Mouse (Mus musculus) CH12.LX (cell line): ENCODE results near the gene Inpp5b. TPM values are rescaled to one million over a fixed set of nuclear protein-coding genes. Genes with fewer than 3 reads are reported as not detected.

ENCODE experiments used
- DNase-seq: peaks from one replicate; pipeline ENCODE4 v3.0.0-alpha.2; 2013; ENCODE audit errors: extremely low read depth
- H3K27ac ChIP-seq: 2 replicates; pipeline ENCODE4 v1.5.1; 2012; ENCODE audit warnings: low read depth, mild to moderate bottlenecking, control low read depth, moderate library complexity; ENCODE audit not compliant: insufficient read depth
- H3K27me3 ChIP-seq: replicated peaks from 2 replicates; pipeline ENCODE3; 2012; ENCODE audit warnings: inconsistent platforms
- H3K36me3 ChIP-seq, 2 experiments: replicated peaks in 1 of 2; 2 replicates each; pipeline versions ENCODE3 to v1.6.1; 2012; ENCODE audit warnings: inconsistent platforms in 1 of 2, low read length in 1 of 2, mild to moderate bottlenecking in 1 of 2, mixed read lengths in 1 of 2, moderate library complexity in 1 of 2; ENCODE audit not compliant: control insufficient read depth in 1 of 2, insufficient read depth in 1 of 2
- H3K4me1 ChIP-seq, 2 experiments: 2 replicates each; pipeline ENCODE4 v1.6.1; 2012; ENCODE audit warnings: inconsistent platforms in 1 of 2, moderate library complexity in 1 of 2; ENCODE audit not compliant: insufficient read depth in 2 of 2, control insufficient read depth in 1 of 2
- H3K4me2 ChIP-seq: 2 replicates; pipeline ENCODE4 v1.6.1; 2012; ENCODE audit warnings: low read depth, mild to moderate bottlenecking, control low read depth; ENCODE audit not compliant: poor library complexity, insufficient read depth, severe bottlenecking
- H3K4me3 ChIP-seq, 3 experiments: fragments of 150-350 bp in 1 of 3; sonication (generic) in 1 of 3; replicated peaks in 1 of 3; 2 replicates each; pipeline versions ENCODE3 to v1.5.1; 2011 to 2012; ENCODE audit warnings: low read depth in 2 of 3, low read length in 2 of 3, mild to moderate bottlenecking in 2 of 3, moderate library complexity in 2 of 3, control low read depth in 1 of 3, improper control_type of control experiment in 1 of 3, inconsistent platforms in 1 of 3, mixed read lengths in 1 of 3; ENCODE audit not compliant: poor library complexity in 1 of 3
- H3K79me2 ChIP-seq: replicated peaks from 2 replicates; pipeline ENCODE4 v1.6.1; 2012; ENCODE audit warnings: mild to moderate bottlenecking, moderate library complexity; ENCODE audit not compliant: control insufficient read depth, poor library complexity, insufficient read depth, severe bottlenecking; ENCODE audit errors: extremely low read depth
- H3K9ac ChIP-seq: 2 replicates; pipeline ENCODE4 v1.6.1; 2012; ENCODE audit warnings: low read depth, mild to moderate bottlenecking, control low read depth, moderate library complexity; ENCODE audit not compliant: insufficient read depth
- H3K9me3 ChIP-seq: replicated peaks from 2 replicates; pipeline ENCODE3; 2012; ENCODE audit warnings: low read length, inconsistent platforms, mixed read lengths
- BHLHE40 ChIP-seq: IDR thresholded peaks from 2 replicates; pipeline ENCODE4 v1.6.1; 2011; ENCODE audit warnings: mild to moderate bottlenecking, low read depth, low read length, improper control_type of control experiment
- CHD1 ChIP-seq: IDR thresholded peaks from 2 replicates; pipeline ENCODE4 v1.6.1; 2012; ENCODE audit warnings: low read depth, low read length, improper control_type of control experiment, inconsistent platforms
- CHD2 ChIP-seq: IDR thresholded peaks from 2 replicates; pipeline ENCODE4 v1.6.1; 2011; ENCODE audit warnings: low read length, improper control_type of control experiment
- E2F4 ChIP-seq: IDR thresholded peaks from 2 replicates; pipeline ENCODE4 v1.6.1; 2011; ENCODE audit warnings: low read depth, low read length, improper control_type of control experiment; ENCODE audit not compliant: insufficient replicate concordance
- EP300 ChIP-seq: IDR thresholded peaks from 2 replicates; pipeline ENCODE4 v1.6.1; 2011; ENCODE audit warnings: low read length, improper control_type of control experiment
- GABPA ChIP-seq: IDR thresholded peaks from 2 replicates; pipeline ENCODE4 v1.6.1; 2012; ENCODE audit warnings: low read depth, low read length, improper control_type of control experiment, inconsistent platforms; ENCODE audit not compliant: insufficient replicate concordance
- HCFC1 ChIP-seq: IDR thresholded peaks from 2 replicates; pipeline ENCODE4 v1.6.1; 2012; ENCODE audit warnings: low read depth, mild to moderate bottlenecking, inconsistent platforms, low read length, improper control_type of control experiment
- MAX ChIP-seq: IDR thresholded peaks from 2 replicates; pipeline ENCODE4 v1.6.1; 2011; ENCODE audit warnings: low read length, improper control_type of control experiment
- MEF2A ChIP-seq: IDR thresholded peaks from 2 replicates; pipeline ENCODE4 v1.6.1; 2014; ENCODE audit warnings: low read depth, mild to moderate bottlenecking, inconsistent platforms, low read length, improper control_type of control experiment, borderline replicate concordance
- MYC ChIP-seq: IDR thresholded peaks from 2 replicates; pipeline ENCODE4 v1.6.1; 2011; ENCODE audit warnings: low read depth, mild to moderate bottlenecking, improper control_type of control experiment, low read length
- NELFE ChIP-seq: IDR thresholded peaks from 2 replicates; pipeline ENCODE4 v1.6.1; 2011; ENCODE audit warnings: low read depth, low read length, improper control_type of control experiment
- POLR2AphosphoS2 ChIP-seq: IDR thresholded peaks from 2 replicates; pipeline ENCODE4 v1.6.1; 2011; ENCODE audit warnings: low read depth, low read length, improper control_type of control experiment
- RAD21 ChIP-seq: IDR thresholded peaks from 2 replicates; pipeline ENCODE4 v1.6.1; 2011; ENCODE audit warnings: low read depth, mild to moderate bottlenecking, low read length, improper control_type of control experiment, moderate library complexity
- RCOR1 ChIP-seq: conservative IDR thresholded peaks from 2 replicates; pipeline ENCODE4 v1.6.1; 2012; ENCODE audit warnings: low read depth, mild to moderate bottlenecking, inconsistent platforms, low read length, improper control_type of control experiment
- SIN3A ChIP-seq: IDR thresholded peaks from 2 replicates; pipeline ENCODE4 v1.6.1; 2012; ENCODE audit warnings: low read length, improper control_type of control experiment, inconsistent platforms
- SMC3 ChIP-seq: IDR thresholded peaks from 2 replicates; pipeline ENCODE4 v1.6.1; 2011; ENCODE audit warnings: low read depth, low read length, improper control_type of control experiment
- UBTF ChIP-seq: IDR thresholded peaks from 2 replicates; pipeline ENCODE4 v1.6.1; 2012; ENCODE audit warnings: low read depth, mild to moderate bottlenecking, inconsistent platforms, low read length, improper control_type of control experiment, moderate library complexity
- USF2 ChIP-seq: conservative IDR thresholded peaks from 2 replicates; pipeline ENCODE4 v1.6.1; 2011; ENCODE audit warnings: low read depth, low read length, improper control_type of control experiment
- ZC3H11A ChIP-seq: IDR thresholded peaks from 2 replicates; pipeline ENCODE4 v1.6.1; 2012; ENCODE audit warnings: low read depth, mild to moderate bottlenecking, inconsistent platforms, low read length, improper control_type of control experiment
- ZKSCAN1 ChIP-seq: IDR thresholded peaks from 2 replicates; pipeline ENCODE4 v1.6.1; 2012; ENCODE audit warnings: low read depth, inconsistent platforms, low read length, improper control_type of control experiment, borderline replicate concordance
- ZNF384 ChIP-seq: IDR thresholded peaks from 2 replicates; pipeline ENCODE4 v1.6.1; 2012; ENCODE audit warnings: low read depth, low read length, improper control_type of control experiment, inconsistent platforms
- dilution Hi-C: fragments of 300-500 bp; cut with MboI; formaldehyde crosslinking; loops from 2 replicates; pipeline ENCODE4 v1.14.3; 2020; ENCODE audit warnings: low sequenced_read_pairs; ENCODE audit not compliant: extremely low pct_unique_long_range_greater_than_20kb, extremely low pct_ligation_motif_present
- in situ Hi-C: fragments of 300-500 bp; cut with MboI; formaldehyde crosslinking; loops from 3 replicates; pipeline ENCODE4 v1.14.3; 2019; ENCODE audit warnings: low sequenced_read_pairs, low pct_ligation_motif_present, low pct_unique_long_range_greater_than_20kb, mixed read lengths
- polyA plus RNA-seq: library from polyadenylated mRNA; unstranded; fragments of >175 nt; gene quantifications from 2 replicates; pipeline ENCODE4 v1.2.1, GENCODE M21; 2012; ENCODE audit warnings: low read depth; ENCODE audit not compliant: insufficient read length
- total RNA-seq, 2 experiments: library from RNA; depleted of rRNA; stranded (reverse); fragments of 300-350 nt in 1 of 2; fragments of >200 nt in 1 of 2; gene quantifications; 2 replicates each; pipeline ENCODE4 v1.2.3; 2012 to 2014

The Inpp5b gene
- total and polyA plus RNA-seq, 3 experiments: 25.6 to 34.0 (median 26.2) TPM

DNA sequence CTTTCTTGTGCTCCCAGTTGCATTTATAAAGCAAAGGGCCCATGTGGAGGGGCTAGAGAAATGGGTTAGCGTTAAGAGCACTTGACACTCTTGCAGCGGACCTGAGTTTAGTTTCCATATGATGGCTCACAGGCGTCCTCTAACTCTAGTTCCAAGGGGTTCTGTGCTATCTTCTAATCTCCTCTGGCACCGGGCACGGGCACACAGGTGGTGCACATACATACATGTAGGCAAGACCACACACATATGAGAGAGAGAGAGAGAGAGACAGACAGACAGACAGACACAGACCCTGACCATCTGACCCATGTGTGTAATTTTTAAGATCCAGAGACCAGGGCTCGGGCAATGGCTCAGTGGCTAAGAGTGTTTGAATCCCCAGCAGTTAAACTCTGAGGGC, 32.3 kb downstream of the Inpp5b start:
- no peak for TF ChIP-seq SIN3A
- no peak for TF ChIP-seq CHD1
- TF ChIP-seq UBTF: no peak
- TF ChIP-seq POLR2AphosphoS2: no peak
- no peak for TF ChIP-seq CHD2
- no peak for TF ChIP-seq NELFE
- H3K27me3 ChIP-seq: no peaks in the 10 kb centered on the region
- H3K27ac ChIP-seq: no peak overlapping the region
- peaks cover 17% of the 10 kb centered on the region for H3K79me2 ChIP-seq
- H3K4me2 ChIP-seq: no peak overlapping the region
- DNase-seq: no peak
- H3K4me3 ChIP-seq: no peak overlapping the region
- H3K9ac ChIP-seq: no peak overlapping the region
- in situ Hi-C loops: loop anchor here (25.0 kb wide), 1 partner anchor 288 kb away; the partner anchor contains the start of genes Dnali1 and Snip1
- peaks cover 30 to 76% of the 10 kb centered on the region in 2 experiments for H3K36me3 ChIP-seq
- peaks cover 0 to 14% of the 10 kb centered on the region in 2 experiments; a peak in 2 of 4 replicates for H3K4me1 ChIP-seq
- H3K9me3 ChIP-seq: no peaks in the 10 kb centered on the region
- dilution Hi-C loops: no loop called here

DNA sequence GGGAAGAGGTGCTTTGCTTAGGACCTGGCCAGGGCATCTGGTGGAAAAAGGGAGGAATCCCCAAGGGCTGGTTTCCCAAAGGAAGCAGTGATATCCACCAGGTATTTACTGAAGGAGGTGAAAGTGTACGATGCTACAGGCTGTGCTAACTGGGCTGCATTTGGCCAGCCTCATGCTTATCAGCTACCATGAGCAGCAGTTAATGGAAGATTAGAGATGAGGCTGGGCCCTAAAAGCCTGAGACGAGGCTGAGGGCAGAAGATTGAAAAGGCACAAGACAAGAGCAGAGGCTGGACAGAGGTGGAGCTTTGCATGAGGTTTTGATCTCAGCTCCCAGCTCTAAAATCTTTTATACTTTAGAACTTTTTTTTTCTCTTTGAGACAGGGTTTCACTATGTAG, 32.8 kb downstream of the Inpp5b start:
- H3K4me2 ChIP-seq: no peak overlapping the region

DNA sequence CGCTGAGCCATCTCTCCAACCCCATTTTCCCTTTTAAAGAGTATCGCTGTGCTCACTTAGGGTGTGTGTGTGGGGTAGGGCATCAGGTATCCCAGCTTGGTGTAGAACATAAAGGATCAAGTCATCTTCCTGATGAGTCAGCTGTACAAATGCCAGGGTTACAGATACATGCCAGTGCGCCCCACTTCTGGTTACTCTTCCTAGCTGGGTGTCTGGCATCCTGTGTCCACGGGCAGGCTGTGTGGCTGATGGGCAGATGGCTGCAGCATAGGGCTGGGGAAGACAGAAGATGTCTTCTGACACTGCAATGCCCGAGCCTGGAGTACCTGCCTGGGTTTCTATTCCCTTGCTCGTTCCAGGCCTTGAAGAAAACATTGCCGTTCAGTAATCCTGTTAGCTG, 39.7 kb downstream of the Inpp5b start:
- Histone ChIP-seq H3K79me2 (no peaks in the 10 kb centered on the region; the same call in 1 of the 2 replicates), H3K4me3 (no peak overlapping the region), H3K36me3 (peaks cover 77 to 92% of the 10 kb centered on the region in 2 experiments), H3K4me1 (peaks cover 5 to 6% of the 10 kb centered on the region in 2 experiments; a peak in 2 of 4 replicates), H3K9me3 (no peaks in the 10 kb centered on the region), H3K4me2 (no peak overlapping the region), H3K27me3 (no peaks in the 10 kb centered on the region), H3K27ac (0 out of 2 replicates have a peak overlapping the region, but pooled peaks have one; percentile 6), H3K9ac (no peak overlapping the region)
- DNase-seq: no peak
- TF ChIP-seq RCOR1: no peak
- TF ChIP-seq ZNF384: no peak
- TF ChIP-seq MEF2A: no peak
- TF ChIP-seq USF2: no peak
- TF ChIP-seq GABPA: no peak
- TF ChIP-seq EP300: no peak
- TF ChIP-seq RAD21: no peak
- TF ChIP-seq ZKSCAN1: no peak
- no peak for TF ChIP-seq ZC3H11A
- no peak for TF ChIP-seq MYC
- dilution Hi-C loops (no loop called here), in situ Hi-C loops (no loop called here)

More for the DNA sequence above, 32.8 kb downstream of the Inpp5b start:
- H3K27ac ChIP-seq: no peak overlapping the region
- dilution Hi-C loops: no loop called here
- no peak overlapping the region for H3K9ac ChIP-seq
- no peaks in the 10 kb centered on the region for H3K27me3 ChIP-seq
- H3K4me1 ChIP-seq: peaks cover 0 to 10% of the 10 kb centered on the region in 2 experiments; a peak in 2 of 4 replicates
- peaks cover 34 to 76% of the 10 kb centered on the region in 2 experiments for H3K36me3 ChIP-seq
- H3K79me2 ChIP-seq: peaks cover 17% of the 10 kb centered on the region
- in situ Hi-C loops: loop anchor here (25.0 kb wide), 1 partner anchor 288 kb away; the partner anchor contains the start of genes Dnali1 and Snip1
- H3K4me3 ChIP-seq: no peak overlapping the region
- TF ChIP-seq CHD1: no peak
- no peak for TF ChIP-seq BHLHE40
- TF ChIP-seq HCFC1: no peak
- TF ChIP-seq SMC3: no peak
- no peak for TF ChIP-seq ZC3H11A
- TF ChIP-seq GABPA: no peak
- TF ChIP-seq UBTF: no peak
- TF ChIP-seq RCOR1: no peak
- TF ChIP-seq MAX: no peak
- TF ChIP-seq E2F4: no peak
- no peaks in the 10 kb centered on the region for H3K9me3 ChIP-seq
- DNase-seq: no peak
